ENCODE assay signal across 8 mouse cellular contexts in the genomic region with DNA sequence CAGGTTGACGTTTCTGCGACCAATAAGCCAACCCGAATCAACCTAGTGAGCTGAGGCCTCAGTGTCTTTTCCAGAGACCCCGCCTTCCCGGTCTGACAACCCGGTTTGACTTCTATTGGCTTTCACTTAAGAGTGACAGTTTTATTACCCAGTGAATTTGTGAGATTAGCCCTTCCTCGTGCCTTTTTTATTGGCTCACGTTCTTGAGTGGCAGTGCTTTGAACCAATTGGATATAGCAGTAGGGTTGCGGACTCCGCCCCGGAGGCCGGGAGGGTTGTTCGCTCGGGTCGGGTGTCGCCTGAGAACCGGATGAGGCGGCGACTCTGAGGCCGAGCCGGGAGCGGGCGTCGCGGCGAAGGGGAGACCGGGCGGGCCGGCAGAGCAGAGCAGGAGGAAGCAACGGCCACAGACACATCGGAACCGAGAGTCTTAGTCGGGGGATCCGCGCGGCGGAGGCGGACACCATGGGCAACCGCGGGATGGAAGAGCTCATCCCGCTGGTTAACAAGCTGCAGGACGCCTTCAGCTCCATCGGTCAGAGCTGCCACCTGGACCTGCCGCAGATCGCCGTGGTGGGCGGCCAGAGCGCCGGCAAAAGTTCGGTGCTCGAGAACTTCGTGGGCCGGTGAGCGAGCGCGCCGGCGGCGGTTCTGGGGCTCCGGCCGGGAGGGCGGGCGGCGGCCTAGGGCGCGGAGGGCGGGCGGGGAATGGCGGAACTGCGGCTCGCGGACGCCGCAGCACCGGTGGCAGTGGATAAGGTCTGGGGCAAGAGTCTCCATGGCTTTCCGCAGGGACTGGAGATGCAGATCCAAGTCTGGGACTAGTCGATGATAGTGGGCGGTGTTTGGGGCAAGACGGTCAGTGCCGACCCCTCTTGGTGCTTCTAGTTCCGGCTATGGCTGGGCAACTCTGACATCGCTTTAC. TPM values are rescaled to one million over a fixed set of nuclear protein-coding genes. Genes with fewer than 3 reads are reported as not detected.
DNase-seq lines count a peak whose midpoint lies in the region; ATAC-seq lines count a peak whose summit lies in the region.

A gene (plus strand): TSS at position 278 of the 925 bp plus-strand sequence.

- DNase-seq in NIH3T3 (ENCODE audit: low read depth), result peak; percentile 98
- peak; percentile 98 to 99 for DNase-seq in cerebellum, postnatal 10 days
- peak; percentile 99 for DNase-seq in frontal cortex, postnatal 10 days (ENCODE audit: low spot score in 2 of 2)
- peak; percentile 100 for DNase-seq in layer of hippocampus, postnatal 14 days (ENCODE audit: low spot score in 2 of 2)
- DNase-seq in lung, postnatal 14 days, result peak; percentile 98
- DNase-seq in retina, adult 2 months (ENCODE audit: low read depth, low spot score), result peak; percentile 100
- DNase-seq in thymus, postnatal 36 days, result peak; percentile 98 to 99

- H3K27me3 ChIP-seq in hindbrain, embryonic 12.5 days, result no peaks in the 10 kb centered on the region

- peaks cover 24% of the 10 kb centered on the region for H3K4me1 ChIP-seq in hindbrain, embryonic 12.5 days

- H3K9me3 ChIP-seq in hindbrain, embryonic 12.5 days (replicated peaks), result no peaks in the 10 kb centered on the region

- H3K4me3 ChIP-seq in hindbrain, embryonic 12.5 days, result peak within 1 kb of the TSS; percentile 90

- H3K4me2 ChIP-seq in hindbrain, embryonic 12.5 days (replicated peaks), result peak within 1 kb of the TSS; percentile 85

- H3K9ac ChIP-seq in hindbrain, embryonic 12.5 days, result peak within 1 kb of the TSS; percentile 90

- WGBS in hindbrain, embryonic 12.5 days, result under 1% methylated on average over 81 of the region's 82 CpGs

- peak within 1 kb of the TSS; percentile 82 for H3K27ac ChIP-seq in hindbrain, embryonic 12.5 days

- peak; percentile 99 for ATAC-seq in hindbrain, embryonic 12.5 days (ENCODE audit: low FRiP score)

- peaks cover 17% of the 10 kb centered on the region for H3K36me3 ChIP-seq in hindbrain, embryonic 12.5 days

RNA-seq across cellular contexts. Expression of the gene that starts here (rescaled TPM):
- 81.0 and 83.9 TPM in 2 replicates for polyA plus RNA-seq in hindbrain, embryonic 12.5 days (2016; fragmentation: Nextera tagmentation; extraction: Ambion mirVana)
- 10 to 100 TPM; 70.0 to 77.2 TPM for total RNA-seq in layer of hippocampus, postnatal 14 days (2021)

Comparison
In these comparisons a context has a peak if more than half of its experiments do, and no peak if none do; other contexts are left out.
1. Peak in every context shown above with its lines: DNase-seq, ATAC-seq, H3K4me3 ChIP-seq and H3K27ac ChIP-seq.